Mouse (Mus musculus) heart, embryonic 12.5 days (tissue): ENCODE data around the gene Dock6. TPM values are rescaled to one million over a fixed set of nuclear protein-coding genes. Genes with fewer than 3 reads are reported as not detected.

Experiments used
- ATAC-seq: fragments of 200-750 bp; cut with Nextera tagmentation; 2 replicates; pipeline ENCODE4 v1.8.0; 2017; ENCODE audit warnings: moderate TSS enrichment, moderate library complexity; ENCODE audit not compliant: insufficient number of reproducible peaks, low FRiP score
- H3K27ac ChIP-seq: fragments of 300-500 bp; sonication (generic); 2 replicates; pipeline ENCODE4 v1.5.1; 2016; ENCODE audit warnings: mild to moderate bottlenecking, moderate library complexity; ENCODE audit not compliant: poor library complexity, severe bottlenecking
- H3K27me3 ChIP-seq: fragments of 300-500 bp; sonication (generic); replicated peaks from 2 replicates; pipeline ENCODE4 v1.6.1; 2016; ENCODE audit warnings: mild to moderate bottlenecking, moderate library complexity
- H3K36me3 ChIP-seq: fragments of 300-500 bp; sonication (generic); 2 replicates; pipeline ENCODE4 v1.6.1; 2016; ENCODE audit warnings: mild to moderate bottlenecking, moderate library complexity
- H3K4me1 ChIP-seq: fragments of 300-500 bp; sonication (generic); replicated peaks from 2 replicates; pipeline ENCODE4 v1.6.1; 2016; ENCODE audit warnings: mild to moderate bottlenecking
- H3K4me2 ChIP-seq: fragments of 300-500 bp; sonication (generic); 2 replicates; pipeline ENCODE4 v1.6.1; 2016; ENCODE audit warnings: mild to moderate bottlenecking, moderate library complexity
- H3K4me3 ChIP-seq: fragments of 300-500 bp; sonication (generic); 2 replicates; pipeline ENCODE4 v1.5.1; 2016; ENCODE audit warnings: mild to moderate bottlenecking
- H3K9ac ChIP-seq: fragments of 300-500 bp; sonication (generic); 2 replicates; pipeline ENCODE4 v1.6.1; 2016; ENCODE audit warnings: mild to moderate bottlenecking, moderate library complexity
- H3K9me3 ChIP-seq: fragments of 300-500 bp; sonication (generic); replicated peaks from 2 replicates; pipeline ENCODE4 v1.6.1; 2016; ENCODE audit warnings: mild to moderate bottlenecking, moderate library complexity
- WGBS: fragments of 180-500 bp; shearing (Covaris S2); methylation state at CpG from one replicate; pipeline ENCODE4 v1.1.7; 2016; 5-methylcytosine and 5-hydroxymethylcytosine counted together
- polyA plus RNA-seq: library from polyadenylated mRNA; unstranded; fragments of >200 nt; fragmentation: Nextera tagmentation; extraction: Ambion mirVana; gene quantifications from 2 replicates; pipeline ENCODE4 v1.2.1, GENCODE M21; 2016

Dock6 gene
- polyA plus RNA-seq, 1 experiment from 2014 or later, result 52.3 TPM

- Histone ChIP-seq H3K9ac (no peak overlapping the region), H3K4me3 (no peak overlapping the region), H3K4me1 (peaks cover 8% of the 10 kb centered on the region), H3K36me3 (peaks cover 54% of the 10 kb centered on the region), H3K9me3 (no peaks in the 10 kb centered on the region), H3K4me2 (no peak overlapping the region), H3K27ac (no peak overlapping the region), H3K27me3 (no peaks in the 10 kb centered on the region)
- no peak for ATAC-seq
- WGBS, result 49% methylated on average over 3 of the region's 3 CpGs
Observed at GRCm38 (mm10) chr9:21808561-21808960, 43.9 kb downstream of the Dock6 start.

GRCm38 (mm10) chr9:21806976-21807375 lies 45.5 kb downstream of the Dock6 start:
- H3K36me3 ChIP-seq, result peaks cover 50% of the 10 kb centered on the region
- peaks cover 8% of the 10 kb centered on the region for H3K4me1 ChIP-seq
- no peak overlapping the region for H3K9ac ChIP-seq
- WGBS, result 85% methylated on average over 11 of the region's 11 CpGs
- H3K27ac ChIP-seq, result no peak overlapping the region
- H3K4me3 ChIP-seq, result no peak overlapping the region
- no peaks in the 10 kb centered on the region for H3K27me3 ChIP-seq
- no peak overlapping the region for H3K4me2 ChIP-seq
- no peaks in the 10 kb centered on the region for H3K9me3 ChIP-seq
- ATAC-seq, result no peak

GRCm38 (mm10) chr9:21806363-21806762 lies 46.1 kb downstream of the Dock6 start:
- no peak for ATAC-seq
- H3K4me2 ChIP-seq, result no peak overlapping the region
- H3K27ac ChIP-seq, result no peak overlapping the region
- H3K9me3 ChIP-seq, result no peaks in the 10 kb centered on the region
- no peaks in the 10 kb centered on the region for H3K27me3 ChIP-seq
- H3K4me3 ChIP-seq, result no peak overlapping the region
- WGBS, result 48% methylated on average over 3 of the region's 3 CpGs
- no peak overlapping the region for H3K9ac ChIP-seq
- H3K4me1 ChIP-seq, result peaks cover 8% of the 10 kb centered on the region
- H3K36me3 ChIP-seq, result peaks cover 50% of the 10 kb centered on the region

GRCm38 (mm10) chr9:21803986-21804644 lies 48.3 kb downstream of the Dock6 start:
- Histone ChIP-seq H3K9me3 (no peaks in the 10 kb centered on the region), H3K27ac (peak overlapping the region; percentile 67), H3K9ac (peak overlapping the region; percentile 18; the same call in 1 of the 2 replicates), H3K4me2 (peak overlapping the region; percentile 59), H3K27me3 (no peaks in the 10 kb centered on the region), H3K4me3 (peak overlapping the region; percentile 28), H3K4me1 (peaks cover 8% of the 10 kb centered on the region), H3K36me3 (peaks cover 39% of the 10 kb centered on the region)
- 28% methylated on average over 13 of the region's 13 CpGs for WGBS
- peak; percentile 78 for ATAC-seq

- Histone ChIP-seq H3K4me1 (peaks cover 22% of the 10 kb centered on the region), H3K36me3 (peaks cover 27% of the 10 kb centered on the region), H3K4me3 (no peak overlapping the region), H3K9ac (no peak overlapping the region), H3K27ac (no peak overlapping the region), H3K27me3 (no peaks in the 10 kb centered on the region), H3K9me3 (no peaks in the 10 kb centered on the region), H3K4me2 (no peak overlapping the region)
- no peak for ATAC-seq
- WGBS, result 86% methylated on average over 7 of the region's 7 CpGs
Observed at GRCm38 (mm10) chr9:21801591-21801990, 50.8 kb downstream of the Dock6 start.

- no peak overlapping the region for H3K27ac ChIP-seq
- H3K9ac ChIP-seq, result no peak overlapping the region
- WGBS, result 73% methylated on average over 7 of the region's 7 CpGs
- ATAC-seq, result no peak
- H3K4me3 ChIP-seq, result no peak overlapping the region
- H3K4me2 ChIP-seq, result no peak overlapping the region
- H3K27me3 ChIP-seq, result no peaks in the 10 kb centered on the region
- H3K9me3 ChIP-seq, result no peaks in the 10 kb centered on the region
- H3K36me3 ChIP-seq, result peaks cover 27% of the 10 kb centered on the region
- peaks cover 27% of the 10 kb centered on the region for H3K4me1 ChIP-seq
Observed at GRCm38 (mm10) chr9:21801121-21801520, 51.3 kb downstream of the Dock6 start.

- Histone ChIP-seq H3K9me3 (no peaks in the 10 kb centered on the region), H3K27me3 (no peaks in the 10 kb centered on the region), H3K4me2 (peak overlapping the region; percentile 69), H3K27ac (peak overlapping the region; percentile 92), H3K4me3 (peak overlapping the region; percentile 80), H3K4me1 (peaks cover 38% of the 10 kb centered on the region), H3K36me3 (peaks cover 46% of the 10 kb centered on the region), H3K9ac (no peak overlapping the region)
- 55% methylated on average over 3 of the region's 3 CpGs for WGBS
- no peak for ATAC-seq
Observed at GRCm38 (mm10) chr9:21799010-21799350, 53.5 kb downstream of the Dock6 start.

- peak within 1 kb of the TSS; percentile 80 for H3K4me3 ChIP-seq
- peak within 1 kb of the TSS; percentile 91 for H3K9ac ChIP-seq
- H3K9me3 ChIP-seq, result no peaks in the 10 kb centered on the region
- WGBS, result under 1% methylated on average over 52 of the region's 52 CpGs
- H3K36me3 ChIP-seq, result peaks cover 51% of the 10 kb centered on the region
- peaks cover 39% of the 10 kb centered on the region for H3K4me1 ChIP-seq
- peak within 1 kb of the TSS; percentile 69 for H3K4me2 ChIP-seq
- ATAC-seq, result peak; percentile 86
- H3K27ac ChIP-seq, result peak within 1 kb of the TSS; percentile 92
- no peaks in the 10 kb centered on the region for H3K27me3 ChIP-seq
Observed at GRCm38 (mm10) chr9:21798345-21799009, 54.0 kb downstream of the Dock6 start, which contains the start of gene Kank2. TSS of gene Kank2 (minus strand) at chr9:21798744.

- Histone ChIP-seq H3K4me1 (peaks cover 42% of the 10 kb centered on the region), H3K9me3 (no peaks in the 10 kb centered on the region), H3K9ac (peak overlapping the region; percentile 91), H3K4me3 (peak overlapping the region; percentile 80), H3K4me2 (peak overlapping the region; percentile 69), H3K36me3 (peaks cover 55% of the 10 kb centered on the region), H3K27me3 (no peaks in the 10 kb centered on the region), H3K27ac (peak overlapping the region; percentile 92)
- peak; percentile 61 for ATAC-seq
- WGBS, result 2% methylated on average over 26 of the region's 26 CpGs
Observed at GRCm38 (mm10) chr9:21797921-21798344, 54.5 kb downstream of the Dock6 start.

- ATAC-seq, result no peak
- WGBS, result 66% methylated on average over 3 of the region's 3 CpGs
- Histone ChIP-seq H3K27ac (peak overlapping the region; percentile 92), H3K4me1 (peaks cover 52% of the 10 kb centered on the region), H3K36me3 (peaks cover 52% of the 10 kb centered on the region), H3K4me3 (peak overlapping the region; percentile 80), H3K27me3 (no peaks in the 10 kb centered on the region), H3K9me3 (no peaks in the 10 kb centered on the region), H3K4me2 (peak overlapping the region; percentile 69), H3K9ac (peak overlapping the region; percentile 66; the same call in 1 of the 2 replicates)
Observed at GRCm38 (mm10) chr9:21796919-21797318, 55.5 kb downstream of the Dock6 start.

GRCm38 (mm10) chr9:21796259-21796658 lies 56.2 kb downstream of the Dock6 start:
- Histone ChIP-seq H3K36me3 (peaks cover 52% of the 10 kb centered on the region), H3K27me3 (no peaks in the 10 kb centered on the region), H3K9me3 (no peaks in the 10 kb centered on the region), H3K4me3 (peak overlapping the region; percentile 80), H3K4me2 (peak overlapping the region; percentile 69), H3K27ac (peak overlapping the region; percentile 74), H3K9ac (peak overlapping the region; percentile 66), H3K4me1 (peaks cover 59% of the 10 kb centered on the region)
- ATAC-seq, result no peak
- 42% methylated on average over 3 of the region's 3 CpGs for WGBS
